Mouse (Mus musculus) hindbrain, embryonic 14.5 days (tissue): ENCODE measurements around the gene Aco2. TPM values are rescaled to one million over a fixed set of nuclear protein-coding genes. Genes with fewer than 3 reads are reported as not detected.

Source experiments
- ATAC-seq: fragments of 200-750 bp; cut with Nextera tagmentation; 2 replicates; pipeline ENCODE4 v1.8.0; 2017; ENCODE audit warnings: moderate number of reproducible peaks, mild to moderate bottlenecking, moderate TSS enrichment, moderate library complexity; ENCODE audit not compliant: low FRiP score
- DNase-seq: peaks from one replicate; pipeline ENCODE4 v3.0.0-alpha.2; 2015; ENCODE audit warnings: low spot score
- H3K27ac ChIP-seq: fragments of 300-500 bp; sonication (generic); 2 replicates; pipeline ENCODE4 v1.5.1; 2014; ENCODE audit warnings: mild to moderate bottlenecking, moderate library complexity
- H3K27me3 ChIP-seq: fragments of 300-500 bp; sonication (generic); 2 replicates; pipeline ENCODE4 v1.6.1; 2014; ENCODE audit warnings: mild to moderate bottlenecking, low read length, mixed read lengths; ENCODE audit not compliant: control insufficient read depth, insufficient read depth
- H3K36me3 ChIP-seq: fragments of 300-500 bp; sonication (generic); replicated peaks from 2 replicates; pipeline ENCODE4 v1.6.1; 2014; ENCODE audit not compliant: control insufficient read depth, insufficient read depth
- H3K4me1 ChIP-seq: fragments of 300-500 bp; sonication (generic); replicated peaks from 2 replicates; pipeline ENCODE4 v1.6.1; 2014; ENCODE audit warnings: antibody characterized with exemption, low read length, mixed read lengths; ENCODE audit not compliant: control insufficient read depth, insufficient read depth
- H3K4me2 ChIP-seq: fragments of 300-500 bp; sonication (generic); replicated peaks from 2 replicates; pipeline ENCODE4 v1.6.1; 2014; ENCODE audit warnings: mild to moderate bottlenecking, moderate library complexity
- H3K4me3 ChIP-seq: fragments of 300-500 bp; sonication (generic); replicated peaks from 2 replicates; pipeline ENCODE4 v1.5.1; 2014; ENCODE audit warnings: mild to moderate bottlenecking, low read length
- H3K9ac ChIP-seq: fragments of 300-500 bp; sonication (generic); 2 replicates; pipeline ENCODE4 v1.6.1; 2014
- H3K9me3 ChIP-seq: fragments of 300-500 bp; sonication (generic); 2 replicates; pipeline ENCODE4 v1.6.1; 2016; ENCODE audit warnings: low read length; ENCODE audit not compliant: control insufficient read depth
- WGBS: fragments of 180-500 bp; shearing (Covaris S2); extraction: QIAGEN DNeasy Blood & Tissue Kit; methylation state at CpG from one replicate; pipeline ENCODE4 v1.1.7; 2014; 5-methylcytosine and 5-hydroxymethylcytosine counted together
- polyA plus RNA-seq: library from polyadenylated mRNA; unstranded; fragments of >200 nt; fragmentation: Nextera tagmentation; extraction: Ambion mirVana; gene quantifications from 2 replicates; pipeline ENCODE4 v1.2.1, GENCODE M21; 2014

Aco2 gene
- 252 and 281 TPM in 2 replicates for polyA plus RNA-seq

DNA sequence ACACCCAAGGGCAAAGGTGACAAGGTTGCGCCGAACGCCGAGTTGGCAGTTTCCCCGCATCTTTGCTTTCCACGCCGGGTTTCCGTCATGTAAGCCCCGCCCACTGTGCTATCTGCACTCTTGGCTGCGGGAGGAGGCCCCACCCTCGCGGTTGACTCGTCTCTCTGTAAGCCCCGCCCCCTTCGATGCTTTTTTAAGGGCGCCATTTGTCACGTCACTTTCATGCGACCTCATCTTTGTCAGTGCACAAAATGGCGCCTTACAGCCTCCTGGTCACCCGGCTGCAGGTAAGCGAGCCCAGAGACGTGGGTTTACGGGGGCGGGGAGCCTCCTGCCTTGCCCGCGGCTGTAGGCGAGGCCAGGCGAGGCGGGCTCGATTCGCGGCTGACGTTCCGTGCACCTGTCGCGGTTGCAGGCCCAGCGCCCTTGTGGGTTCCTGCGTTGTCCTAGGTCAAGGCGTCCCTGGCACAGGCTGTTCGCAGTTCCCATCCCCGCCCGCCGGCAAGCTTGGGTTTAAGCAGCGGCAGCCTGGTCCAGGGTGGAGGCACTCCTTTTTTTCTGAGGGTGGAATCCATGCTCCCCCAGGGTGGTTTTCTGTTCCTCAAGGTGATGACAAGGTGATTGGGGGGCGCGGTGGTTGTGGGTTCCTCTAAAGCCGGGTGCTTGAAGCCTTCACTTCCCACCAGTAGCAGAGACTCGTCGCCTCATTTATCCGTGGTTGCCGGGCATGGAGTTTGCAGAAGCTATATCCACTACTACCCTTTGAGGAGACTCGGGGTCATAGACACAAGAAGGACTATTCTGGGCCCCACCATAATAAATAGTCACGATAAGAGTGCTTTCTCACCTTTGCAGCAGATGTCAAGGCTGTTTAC, at the start of gene Aco2:
Gene Aco2, plus strand, starts transcription at position 48 of the 875 bp plus-strand sequence.
- DNase-seq (peak; percentile 100), ATAC-seq (peak; percentile 84)
- no peaks in the 10 kb centered on the region for H3K27me3 ChIP-seq
- H3K4me2 ChIP-seq = peak within 1 kb of the TSS; percentile 74
- WGBS = under 1% methylated on average over 53 of the region's 53 CpGs
- peaks cover 16% of the 10 kb centered on the region for H3K4me1 ChIP-seq
- no peaks in the 10 kb centered on the region for H3K9me3 ChIP-seq
- H3K27ac ChIP-seq = peak within 1 kb of the TSS; percentile 99
- H3K9ac ChIP-seq = peak within 1 kb of the TSS; percentile 82
- H3K36me3 ChIP-seq = peaks cover 31% of the 10 kb centered on the region
- H3K4me3 ChIP-seq = peak within 1 kb of the TSS; percentile 72

DNA sequence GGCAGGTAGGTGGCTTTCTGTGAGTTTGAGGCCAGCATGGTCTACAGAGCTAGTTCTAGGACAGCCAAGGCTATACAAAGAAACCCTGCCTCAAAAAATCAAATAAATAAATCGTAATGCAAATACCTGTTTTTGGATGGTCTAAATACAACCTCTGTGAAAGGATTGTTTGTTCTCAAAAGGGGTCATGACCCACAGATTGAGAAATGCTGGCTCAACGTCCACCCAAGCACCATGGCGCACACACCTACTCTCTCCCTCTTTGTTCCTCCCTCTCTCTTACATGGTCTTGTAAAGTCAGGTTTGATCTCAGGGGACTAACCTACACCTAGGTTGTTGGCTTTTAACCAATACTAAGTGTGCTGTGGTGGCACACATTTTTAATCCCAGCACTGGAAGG, 49.5 kb upstream of the Aco2 start:
- no peaks in the 10 kb centered on the region for H3K9me3 ChIP-seq
- no peak for ATAC-seq
- H3K27me3 ChIP-seq = no peaks in the 10 kb centered on the region
- DNase-seq = no peak
- no peak overlapping the region for H3K9ac ChIP-seq
- H3K4me2 ChIP-seq = no peak overlapping the region
- H3K4me3 ChIP-seq = no peak overlapping the region
- H3K27ac ChIP-seq = no peak overlapping the region
- H3K4me1 ChIP-seq = no peaks in the 10 kb centered on the region
- H3K36me3 ChIP-seq = peaks cover 96% of the 10 kb centered on the region
- WGBS = 89% methylated on average over 3 of the region's 3 CpGs

DNA sequence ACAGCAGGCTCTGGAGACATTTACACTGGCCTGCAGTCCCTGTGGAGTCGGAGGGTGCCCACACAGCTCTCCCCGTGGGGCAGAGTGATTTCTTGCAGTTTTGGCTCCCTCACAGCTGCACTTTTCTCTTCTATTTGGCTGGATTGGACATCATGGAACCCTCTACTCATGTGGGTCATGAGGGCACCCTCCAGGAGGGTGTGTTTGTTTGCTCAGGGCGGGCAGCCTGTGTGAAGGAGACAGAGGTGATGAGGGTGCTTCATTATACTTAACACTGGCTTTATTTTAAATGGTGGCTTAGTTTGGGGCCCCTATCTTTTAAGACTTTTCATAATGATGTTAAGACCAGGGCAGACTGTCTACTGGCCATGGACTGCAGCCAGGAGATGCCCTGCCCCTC, 47.3 kb upstream of the Aco2 start:
- no peaks in the 10 kb centered on the region for H3K4me1 ChIP-seq
- no peak for ATAC-seq
- DNase-seq = no peak
- no peak overlapping the region for H3K9ac ChIP-seq
- H3K36me3 ChIP-seq = peaks cover 83% of the 10 kb centered on the region
- H3K27ac ChIP-seq = no peak overlapping the region
- no peak overlapping the region for H3K4me3 ChIP-seq
- H3K9me3 ChIP-seq = no peaks in the 10 kb centered on the region
- 96% methylated on average over 3 of the region's 3 CpGs for WGBS
- no peak overlapping the region for H3K4me2 ChIP-seq
- H3K27me3 ChIP-seq = no peaks in the 10 kb centered on the region

DNA sequence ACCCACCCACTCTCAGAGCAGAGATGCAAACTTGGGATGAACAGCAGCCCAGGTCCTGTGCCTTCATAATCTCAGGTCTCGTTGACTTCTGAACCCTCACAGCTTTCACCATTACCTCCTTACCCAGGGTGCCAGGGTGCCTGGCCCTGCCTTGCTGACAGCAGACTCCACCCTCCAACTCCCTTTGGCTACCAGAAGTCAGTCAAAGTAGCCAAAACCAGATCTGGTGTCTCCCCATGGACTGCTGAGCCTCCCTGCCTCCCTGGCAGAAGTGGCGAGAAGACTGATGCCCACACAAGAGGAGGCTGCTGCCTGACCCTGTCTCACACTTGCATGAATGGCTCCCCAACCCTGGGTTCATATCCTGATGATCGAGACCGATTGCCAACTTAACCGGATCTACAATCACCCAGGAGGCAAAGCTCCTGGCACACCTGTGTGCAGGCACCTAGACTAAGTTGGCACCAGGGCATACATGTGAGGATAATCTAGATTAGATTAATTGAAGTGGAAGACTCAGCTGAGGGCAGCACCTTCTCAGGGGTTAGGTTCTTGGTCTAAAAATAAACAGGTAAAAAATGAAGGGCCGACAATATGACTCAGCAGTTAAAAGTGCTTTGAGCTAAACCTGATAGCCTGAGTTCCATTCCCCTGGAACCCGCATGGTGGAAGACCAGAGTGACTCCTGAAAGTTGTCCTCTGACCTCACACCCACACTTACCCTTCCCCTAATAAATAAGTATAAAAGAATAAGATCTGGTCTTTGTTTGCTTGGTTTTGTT, 43.5 kb upstream of the Aco2 start:
- no peak for DNase-seq
- Histone ChIP-seq H3K4me1 (no peaks in the 10 kb centered on the region), H3K27ac (no peak overlapping the region), H3K9ac (no peak overlapping the region), H3K4me2 (no peak overlapping the region), H3K27me3 (no peaks in the 10 kb centered on the region), H3K9me3 (no peaks in the 10 kb centered on the region), H3K36me3 (peaks cover 46% of the 10 kb centered on the region), H3K4me3 (no peak overlapping the region)
- ATAC-seq = no peak
- 92% methylated on average over 7 of the region's 7 CpGs for WGBS

DNA sequence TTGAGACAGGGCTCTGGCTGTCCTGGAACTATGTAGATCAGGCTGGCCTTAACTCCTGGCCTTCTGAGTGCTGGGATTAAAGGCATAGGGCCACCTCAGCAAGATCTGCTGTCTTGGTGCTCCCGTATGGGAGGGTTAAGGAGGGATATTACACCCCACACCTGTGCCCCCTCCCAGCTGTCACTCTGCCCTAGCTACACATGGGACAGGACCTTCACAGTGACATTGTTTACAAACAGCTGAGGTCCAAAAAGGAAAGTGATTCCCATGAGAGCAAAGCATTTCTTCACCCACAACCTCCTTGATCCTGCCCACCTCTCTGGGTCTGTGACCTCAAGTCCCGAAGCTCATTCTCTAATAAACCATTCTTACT, 42.9 kb upstream of the Aco2 start:
- ATAC-seq (no peak), DNase-seq (no peak)
- H3K9ac ChIP-seq = no peak overlapping the region
- H3K36me3 ChIP-seq = peaks cover 40% of the 10 kb centered on the region
- H3K9me3 ChIP-seq = no peaks in the 10 kb centered on the region
- H3K4me1 ChIP-seq = no peaks in the 10 kb centered on the region
- WGBS = 71% methylated on average over 2 of the region's 2 CpGs
- H3K27ac ChIP-seq = no peak overlapping the region
- H3K4me3 ChIP-seq = no peak overlapping the region
- H3K4me2 ChIP-seq = no peak overlapping the region
- H3K27me3 ChIP-seq = no peaks in the 10 kb centered on the region

DNA sequence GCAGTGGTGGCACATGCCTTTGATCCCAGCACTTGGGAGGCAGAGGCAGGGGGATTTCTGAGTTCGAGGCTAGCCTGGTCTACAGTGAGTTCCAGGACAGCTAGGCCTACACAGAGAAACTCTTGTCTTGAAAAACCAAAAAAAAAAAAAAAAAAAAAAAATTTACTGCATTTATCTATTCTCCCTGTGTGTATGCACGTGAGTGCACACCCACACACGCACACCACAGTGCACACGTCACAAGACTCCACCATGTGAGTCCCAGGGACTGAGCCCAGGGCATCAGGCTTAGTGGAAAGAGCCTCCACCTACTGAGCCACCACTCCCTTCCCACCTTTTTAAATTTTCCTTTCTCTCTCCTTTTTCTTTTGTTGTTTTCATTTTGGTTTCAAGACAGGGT, 41.6 kb upstream of the Aco2 start:
- no peak for ATAC-seq

DNA sequence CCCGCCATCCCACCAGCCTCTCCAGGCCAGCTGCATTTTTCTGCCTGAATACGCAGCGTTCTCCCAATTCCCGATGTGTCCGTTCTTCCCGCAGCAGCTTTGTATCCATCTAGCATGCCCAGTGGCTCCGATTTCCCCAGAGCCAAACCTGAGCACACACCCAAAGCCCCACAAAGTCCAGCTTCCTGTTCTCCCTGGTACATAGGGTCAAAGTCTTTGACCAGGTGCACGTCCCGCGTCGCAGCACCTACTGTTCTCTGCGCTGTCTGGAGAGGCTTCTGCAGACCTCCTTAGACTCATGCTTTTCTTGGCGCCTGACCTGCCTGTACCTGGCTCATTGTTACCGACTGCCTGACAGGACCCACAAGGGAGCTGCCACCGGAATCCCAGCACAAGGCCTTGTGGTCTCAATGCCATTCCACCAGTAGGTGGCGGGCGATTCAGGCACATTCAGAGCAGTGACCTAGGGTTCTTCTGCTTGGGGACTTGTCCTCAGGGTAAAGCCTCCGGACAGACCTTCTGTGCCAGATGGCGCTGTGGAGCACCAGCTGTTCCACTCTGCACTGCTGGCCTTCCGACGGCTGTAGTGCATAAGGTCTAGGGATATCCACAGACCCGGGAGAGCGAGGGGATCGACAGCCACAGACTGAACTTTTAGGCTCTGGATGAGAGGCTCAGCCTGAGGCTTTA, 40.8 kb upstream of the Aco2 start:
- 0 out of 2 replicates have a peak overlapping the region, but pooled peaks have one; percentile 26 for H3K9ac ChIP-seq
- peak overlapping the region; percentile 10; the same call in 1 of the 2 replicates for H3K4me2 ChIP-seq

More for the DNA sequence above, 41.6 kb upstream of the Aco2 start:
- Histone ChIP-seq H3K4me1 (no peaks in the 10 kb centered on the region), H3K9ac (0 out of 2 replicates have a peak overlapping the region, but pooled peaks have one; percentile 26), H3K27ac (no peak overlapping the region), H3K9me3 (no peaks in the 10 kb centered on the region), H3K36me3 (peaks cover 27% of the 10 kb centered on the region), H3K27me3 (no peaks in the 10 kb centered on the region), H3K4me2 (peak overlapping the region; percentile 10; the same call in 1 of the 2 replicates), H3K4me3 (no peak overlapping the region)
- no peak for DNase-seq
- WGBS = 88% methylated on average over 4 of the region's 4 CpGs

DNA sequence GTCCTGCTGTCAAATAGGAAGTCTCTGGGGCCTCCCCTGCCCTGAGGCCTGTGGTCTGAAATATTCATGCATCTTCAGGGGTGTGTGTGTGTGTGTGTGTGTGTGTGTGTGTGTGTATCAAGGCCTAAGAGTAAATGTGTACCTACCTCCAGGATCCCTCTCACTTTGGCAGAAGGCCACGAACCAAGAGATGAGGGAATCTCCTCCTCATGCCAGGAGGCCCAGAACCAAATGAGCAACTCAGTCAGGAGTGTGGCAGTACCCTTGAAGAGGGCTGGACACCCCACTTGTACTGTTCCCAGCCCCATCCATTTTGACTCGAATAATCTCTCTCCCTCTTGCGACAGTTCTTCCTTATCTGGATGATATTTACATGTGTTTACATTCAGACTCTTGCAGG, 39.9 kb upstream of the Aco2 start:
- no peak overlapping the region for H3K4me2 ChIP-seq
- WGBS = 82% methylated on average over 3 of the region's 3 CpGs
- H3K4me3 ChIP-seq = no peak overlapping the region
- H3K27ac ChIP-seq = no peak overlapping the region
- no peak overlapping the region for H3K9ac ChIP-seq
- H3K27me3 ChIP-seq = no peaks in the 10 kb centered on the region
- 0 out of 2 replicates have a peak, but pooled peaks cover 3% of the 10 kb centered on the region for H3K4me1 ChIP-seq
- H3K9me3 ChIP-seq = no peaks in the 10 kb centered on the region
- ATAC-seq (no peak), DNase-seq (no peak)
- peaks cover 11% of the 10 kb centered on the region for H3K36me3 ChIP-seq

More for the DNA sequence above, 40.8 kb upstream of the Aco2 start:
- no peak overlapping the region for H3K4me3 ChIP-seq
- H3K4me1 ChIP-seq = 0 out of 2 replicates have a peak, but pooled peaks cover 2% of the 10 kb centered on the region
- 14% methylated on average over 24 of the region's 24 CpGs for WGBS
- no peaks in the 10 kb centered on the region for H3K9me3 ChIP-seq
- no peaks in the 10 kb centered on the region for H3K27me3 ChIP-seq
- H3K27ac ChIP-seq = peak overlapping the region; percentile 41; the same call in 1 of the 2 replicates
- peak; percentile 82 for DNase-seq
- peaks cover 20% of the 10 kb centered on the region for H3K36me3 ChIP-seq
- ATAC-seq = peak; percentile 79
